20 mouse cellular contexts compared by ENCODE assay signal in the genomic region with DNA sequence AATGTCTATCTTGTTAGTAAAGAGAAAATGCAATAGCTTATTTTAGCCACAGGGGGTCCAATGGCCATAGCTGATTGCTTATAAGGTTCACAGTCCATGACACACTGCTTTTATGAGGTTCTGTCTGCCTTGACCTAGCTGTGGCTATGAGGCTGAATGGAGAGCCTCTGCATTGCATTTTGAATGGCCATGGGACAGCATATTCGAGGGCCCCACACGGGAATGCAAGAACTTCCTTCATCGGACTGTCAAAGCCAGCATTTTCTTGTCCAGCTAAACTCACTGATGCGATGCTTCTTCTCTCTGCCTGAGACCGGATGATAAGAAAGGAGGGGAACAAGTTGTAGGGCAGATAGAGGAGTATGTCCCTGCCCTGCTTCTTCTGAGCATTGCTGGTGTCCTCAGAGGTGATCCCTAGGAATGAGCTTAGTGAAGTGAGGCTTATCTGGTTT. TPM values are rescaled to one million over a fixed set of nuclear protein-coding genes. Genes with fewer than 3 reads are reported as not detected.
DNase-seq lines count a peak whose midpoint lies in the region; ATAC-seq and TF ChIP-seq lines count a peak whose summit lies in the region.
"Had no signal": no experiment of that assay in that cellular context is flagged by ENCODE, and none has a peak within 500 bp of the region (broad histone marks: within the 10 kb centered on the region; RNA-seq: fewer than 3 reads in every experiment).

No protein-coding gene starts in this region.

- peak overlapping the region; percentile 32 for H3K4me3 ChIP-seq in liver, embryonic 15.5 days (replicated peaks)
- H3K4me3 ChIP-seq in stomach, postnatal 0 days (ENCODE audit: low read depth, low read length), result no peak overlapping the region
- H3K4me3 ChIP-seq: embryonic facial prominence, embryonic 12.5 days had no signal

- H3K9me3 ChIP-seq in liver, embryonic 15.5 days (replicated peaks), result no peaks in the 10 kb centered on the region
- H3K9me3 ChIP-seq in stomach, postnatal 0 days (ENCODE audit: control insufficient read depth, low read length), result no peaks in the 10 kb centered on the region
- H3K9me3 ChIP-seq: embryonic facial prominence, embryonic 12.5 days had no signal

- no peak for TF ChIP-seq EP300 in stomach, postnatal 0 days (optimal IDR thresholded peaks at IDR 0.05)

- 38% methylated on average over 5 of the region's 5 CpGs for WGBS in liver, embryonic 15.5 days (ENCODE audit: insufficient replicate concordance)
- 85% methylated on average over 5 of the region's 5 CpGs for WGBS in stomach, postnatal 0 days

- intact Hi-C loops in left cerebral cortex, postnatal 4 days (cut with DNase I), result loop anchor here (10.0 kb wide), 1 partner anchor 256 kb away; no protein-coding TSS in a partner anchor

- ATAC-seq in common myeloid progenitor, adult 5-6 weeks (replicated peaks; ENCODE audit: low read depth, poor library complexity, severe bottlenecking), result peak; percentile 60
- peak; percentile 99 for ATAC-seq in liver, embryonic 15.5 days (ENCODE audit: insufficient read depth)
- no peak for ATAC-seq in stomach, postnatal 0 days (ENCODE audit: low FRiP score, low TSS enrichment)
- ATAC-seq: activated CD4-positive, CD25-positive, alpha-beta regulatory T cell, adult 4 months; forebrain, embryonic 14.5 days; hindbrain, embryonic 16.5 days had no signal

- no peaks in the 10 kb centered on the region for H3K27me3 ChIP-seq in liver, embryonic 15.5 days
- H3K27me3 ChIP-seq in stomach, postnatal 0 days (ENCODE audit: control insufficient read depth, insufficient read depth, low read length), result no peaks in the 10 kb centered on the region
- H3K27me3 ChIP-seq: embryonic facial prominence, embryonic 12.5 days had no signal

- peak overlapping the region; percentile 62 for H3K4me2 ChIP-seq in liver, embryonic 15.5 days
- H3K4me2 ChIP-seq in stomach, postnatal 0 days (replicated peaks; ENCODE audit: low read depth), result no peak overlapping the region
- H3K4me2 ChIP-seq: embryonic facial prominence, embryonic 12.5 days had no signal

- 0 out of 2 replicates have a peak, but pooled peaks cover 4% of the 10 kb centered on the region for H3K36me3 ChIP-seq in liver, embryonic 15.5 days (replicated peaks)
- H3K36me3 ChIP-seq in stomach, postnatal 0 days (ENCODE audit: control insufficient read depth, insufficient read depth, low read length), result no peaks in the 10 kb centered on the region
- H3K36me3 ChIP-seq: embryonic facial prominence, embryonic 12.5 days had no signal

- H3K9ac ChIP-seq in liver, embryonic 15.5 days, result peak overlapping the region; percentile 39; the same call in 1 of the 2 replicates
- H3K9ac ChIP-seq in stomach, postnatal 0 days (ENCODE audit: low read length), result no peak overlapping the region
- H3K9ac ChIP-seq: embryonic facial prominence, embryonic 12.5 days had no signal

- peak; percentile 64 for DNase-seq in spleen, adult 12 weeks (ENCODE audit: low spot score)
- no peak for DNase-seq in spleen, adult 18-20 months
- DNase-seq in stomach, postnatal 0 days (ENCODE audit: low spot score), result no peak
- DNase-seq in right cerebral cortex, postnatal 10 days (ENCODE audit: low spot score in 2 of 2), result no peak
- no peak for DNase-seq in urinary bladder, adult 18-20 months (ENCODE audit: low spot score in 2 of 2)
- DNase-seq in left cerebral cortex, postnatal 4 days, result no peak
- DNase-seq: cerebellum, postnatal 10 days; gastrocnemius, postnatal 10 days; kidney, postnatal 25 days; lung, postnatal 4 days; right cerebral cortex, postnatal 14 days had no signal

- peaks cover 22% of the 10 kb centered on the region for H3K4me1 ChIP-seq in liver, embryonic 15.5 days (replicated peaks)
- no peaks in the 10 kb centered on the region for H3K4me1 ChIP-seq in stomach, postnatal 0 days (replicated peaks; ENCODE audit: control insufficient read depth, insufficient read depth)
- H3K4me1 ChIP-seq: embryonic facial prominence, embryonic 12.5 days had no signal

- peak overlapping the region; percentile 97 for H3K27ac ChIP-seq in liver, embryonic 15.5 days (replicated peaks)
- no peak overlapping the region for H3K27ac ChIP-seq in stomach, postnatal 0 days (replicated peaks)
- H3K27ac ChIP-seq: embryonic facial prominence, embryonic 12.5 days had no signal

- TF ChIP-seq CTCF in stomach, postnatal 0 days (IDR thresholded peaks at IDR 0.05; ENCODE audit: low read depth), result peak; percentile 18; the same call in 1 of the 2 replicates

RNA-seq across cellular contexts. Expression of a gene that starts 14.9 kb away (rescaled TPM):
- 2.0 TPM in 1 of 2 replicates, not detected in the other for total RNA-seq in common myeloid progenitor, adult 5-6 weeks (2017)
- 2.1 and 2.6 TPM in 2 replicates for polyA plus RNA-seq in liver, embryonic 15.5 days (2015; fragmentation: Nextera tagmentation; extraction: Ambion mirVana)
- 0.21 TPM in 1 of 2 replicates, not detected in the other for polyA plus RNA-seq in stomach, postnatal 0 days (2015; fragmentation: Nextera tagmentation; extraction: Ambion mirVana)
- 1 to 10 TPM in 1 of 2 experiments, not detected in 1; 1.2 TPM for total RNA-seq in left cerebral cortex, postnatal 4 days (2021)
- total RNA-seq: gastrocnemius, postnatal 10 days; left cerebral cortex, adult 18-20 months had no signal
- polyA plus RNA-seq: embryonic facial prominence, embryonic 12.5 days; forebrain, embryonic 14.5 days; heart, embryonic 16.5 days; limb, embryonic 14.5 days had no signal

RNA-seq across cellular contexts. Expression of a gene that starts 25.9 kb away (rescaled TPM):
- total RNA-seq in common myeloid progenitor, adult 5-6 weeks (2017), result 13.8 and 14.1 TPM in 2 replicates
- 24.3 and 25.4 TPM in 2 replicates for polyA plus RNA-seq in liver, embryonic 15.5 days (2015; fragmentation: Nextera tagmentation; extraction: Ambion mirVana)
- polyA plus RNA-seq in stomach, postnatal 0 days (2015; fragmentation: Nextera tagmentation; extraction: Ambion mirVana), result 2.0 and 2.5 TPM in 2 replicates
- 10 to 100 TPM; 12.0 to 13.2 TPM for total RNA-seq in left cerebral cortex, postnatal 4 days (2021)

RNA-seq across cellular contexts. Expression of a gene that starts 41.7 kb away (rescaled TPM):
- not detected in 2 replicates for total RNA-seq in common myeloid progenitor, adult 5-6 weeks (2017)
- 2.6 and 3.4 TPM in 2 replicates for polyA plus RNA-seq in liver, embryonic 15.5 days (2015; fragmentation: Nextera tagmentation; extraction: Ambion mirVana)
- 0.17 TPM in 1 of 2 replicates, not detected in the other for polyA plus RNA-seq in stomach, postnatal 0 days (2015; fragmentation: Nextera tagmentation; extraction: Ambion mirVana)
- total RNA-seq in left cerebral cortex, postnatal 4 days (2021), result not detected
- total RNA-seq: gastrocnemius, postnatal 10 days; left cerebral cortex, adult 18-20 months had no signal
- polyA plus RNA-seq: forebrain, embryonic 14.5 days; heart, embryonic 16.5 days; hindbrain, embryonic 16.5 days; limb, embryonic 14.5 days had no signal

RNA-seq across cellular contexts. Expression of a gene that starts 52.0 kb away (rescaled TPM):
- total RNA-seq in common myeloid progenitor, adult 5-6 weeks (2017), result 0.87 TPM in 1 of 2 replicates, not detected in the other
- polyA plus RNA-seq in liver, embryonic 15.5 days (2015; fragmentation: Nextera tagmentation; extraction: Ambion mirVana), result not detected in 2 replicates
- not detected in 2 replicates for polyA plus RNA-seq in stomach, postnatal 0 days (2015; fragmentation: Nextera tagmentation; extraction: Ambion mirVana)
- total RNA-seq in left cerebral cortex, postnatal 4 days (2021), result under 1 TPM in 1 of 2 experiments, not detected in 1; 0.86 TPM
- total RNA-seq: gastrocnemius, postnatal 10 days; left cerebral cortex, adult 18-20 months had no signal
- polyA plus RNA-seq: activated CD4-positive, CD25-positive, alpha-beta regulatory T cell, adult 4 months; embryonic facial prominence, embryonic 12.5 days; forebrain, embryonic 14.5 days; heart, embryonic 16.5 days; hindbrain, embryonic 16.5 days; limb, embryonic 14.5 days had no signal
